Mouse (Mus musculus): ENCODE results near the gene Nphs1. TPM values are rescaled to one million over a fixed set of nuclear protein-coding genes. Genes with fewer than 3 reads are reported as not detected.
"Not testable (repeated sequence)": the region's sequence is repeated elsewhere in the genome, so short reads cannot be mapped to it uniquely, and the experiment has no call there.

Gene Nphs1
- total RNA-seq, 2 experiments from 2014 or later: 0.96 to 1.8 TPM

- peak; percentile 44 to 75 for DNase-seq (ENCODE audit: low spot score in 2 of 2)
Observed at GRCm38 (mm10) chr7:30490251-30490956, 32.3 kb downstream of the Nphs1 start.

- no peak for DNase-seq (ENCODE audit: low spot score in 2 of 2)
Observed at GRCm38 (mm10) chr7:30490957-30491307, 32.8 kb downstream of the Nphs1 start.

- DNase-seq (ENCODE audit: low spot score in 2 of 2): peak; percentile 37 to 88
Observed at GRCm38 (mm10) chr7:30492765-30493164, 34.6 kb downstream of the Nphs1 start.

GRCm38 (mm10) chr7:30493401-30493931, 35.4 kb downstream of the Nphs1 start, which contains the start of gene Prodh2:
Prodh2 (plus strand) TSS chr7:30493622.
- no peak for DNase-seq (ENCODE audit: low spot score in 2 of 2)

GRCm38 (mm10) chr7:30495506-30496042, 37.5 kb downstream of the Nphs1 start:
- DNase-seq (ENCODE audit: low spot score in 2 of 2): not testable (repeated sequence)

GRCm38 (mm10) chr7:30501159-30501558, 43.0 kb downstream of the Nphs1 start:
- DNase-seq (ENCODE audit: low spot score in 2 of 2): not testable (repeated sequence)

- DNase-seq (ENCODE audit: low spot score in 2 of 2): no peak
Observed at GRCm38 (mm10) chr7:30508061-30508460, 49.9 kb downstream of the Nphs1 start.

- DNase-seq (ENCODE audit: low spot score in 2 of 2): no peak
Observed at GRCm38 (mm10) chr7:30515003-30515760, 57.1 kb downstream of the Nphs1 start.

- no peak for DNase-seq (ENCODE audit: low spot score in 2 of 2)
Observed at GRCm38 (mm10) chr7:30518325-30518724, 60.2 kb downstream of the Nphs1 start.

GRCm38 (mm10) chr7:30520396-30520795, 62.3 kb downstream of the Nphs1 start:
- no peak for DNase-seq (ENCODE audit: low spot score in 2 of 2)

GRCm38 (mm10) chr7:30520856-30521255, 62.7 kb downstream of the Nphs1 start:
- DNase-seq (ENCODE audit: low spot score in 2 of 2): no peak

GRCm38 (mm10) chr7:30522871-30523270, 64.8 kb downstream of the Nphs1 start:
- no peak for DNase-seq (ENCODE audit: low spot score in 2 of 2)

- no peak for DNase-seq (ENCODE audit: low spot score in 2 of 2)
Observed at GRCm38 (mm10) chr7:30524487-30524886, 66.4 kb downstream of the Nphs1 start.

- no peak for DNase-seq (ENCODE audit: low spot score in 2 of 2)
Observed at GRCm38 (mm10) chr7:30525954-30526353, 67.8 kb downstream of the Nphs1 start.

- no peak for DNase-seq (ENCODE audit: low spot score in 2 of 2)
Observed at GRCm38 (mm10) chr7:30526399-30526798, 68.3 kb downstream of the Nphs1 start.

- DNase-seq (ENCODE audit: low spot score in 2 of 2): no peak
Observed at GRCm38 (mm10) chr7:30526981-30527380, 68.9 kb downstream of the Nphs1 start.

GRCm38 (mm10) chr7:30531291-30531815, 73.2 kb downstream of the Nphs1 start:
- DNase-seq (ENCODE audit: low spot score in 2 of 2): peak in 1 of 2 experiments; percentile 47

- DNase-seq (ENCODE audit: low spot score in 2 of 2): peak in 1 of 2 experiments; percentile 30
Observed at GRCm38 (mm10) chr7:30532931-30533330, 74.8 kb downstream of the Nphs1 start.

GRCm38 (mm10) chr7:30533941-30534632, 76.0 kb downstream of the Nphs1 start:
- no peak for DNase-seq (ENCODE audit: low spot score in 2 of 2)

- peak; percentile 95 to 98 for DNase-seq (ENCODE audit: low spot score in 2 of 2)
Observed at GRCm38 (mm10) chr7:30534633-30535577, 76.8 kb downstream of the Nphs1 start, which contains the start of gene Arhgap33. Arhgap33 (minus strand) TSS chr7:30535060.

All from layer of hippocampus, adult 18-20 months (tissue).